Mouse (Mus musculus) testis, adult 10 weeks (tissue): ENCODE data around the gene Clic1. TPM values are rescaled to one million over a fixed set of nuclear protein-coding genes. Genes with fewer than 3 reads are reported as not detected.

Experiments
- polyA plus RNA-seq: library from polyadenylated mRNA; stranded (reverse); fragments of 350-450 nt; fragmentation: Illumina TruSeq; extraction: RNeasy Lipid Tissue Mini Kit (QIAGEN cat#74804); gene quantifications from one replicate; pipeline ENCODE4 v1.2.3, GENCODE M21; 2014; ENCODE audit warnings: low read depth, low replicate concordance

The Clic1 gene
- 10.5 TPM for polyA plus RNA-seq

GRCm38 (mm10) chr17:35049561-35050016, at the start of gene Clic1:
Clic1 (plus strand) TSS chr17:35049966.

GRCm38 (mm10) chr17:35000717-35001451, 48.9 kb upstream of the Clic1 start, which contains the start of gene Vars:
Vars (plus strand) TSS chr17:35000987.

GRCm38 (mm10) chr17:35016376-35016775, 33.4 kb upstream of the Clic1 start, which contains the start of gene Vwa7:
Vwa7 (plus strand) TSS chr17:35016579.

GRCm38 (mm10) chr17:35027277-35028068, 22.3 kb upstream of the Clic1 start, which contains the start of gene Sapcd1:
Sapcd1 (minus strand) TSS chr17:35028016.

GRCm38 (mm10) chr17:35046681-35047455, 2.9 kb upstream of the Clic1 start, which contains the start of gene Msh5:
Msh5 (minus strand) TSS chr17:35046745.

GRCm38 (mm10) chr17:35058911-35059892, 9.4 kb downstream of the Clic1 start, which contains the start of gene Ddah2:
Ddah2 (plus strand) TSS chr17:35059035.

GRCm38 (mm10) chr17:35064951-35065947, 15.5 kb downstream of the Clic1 start, which contains the start of gene Ly6g6c:
Ly6g6c (plus strand) TSS chr17:35065388.

GRCm38 (mm10) chr17:35066084-35066483, 16.3 kb downstream of the Clic1 start, which contains the start of gene Mpig6b:
Mpig6b (minus strand) TSS chr17:35066184.

GRCm38 (mm10) chr17:35076507-35077176, 26.9 kb downstream of the Clic1 start, which contains the start of gene Ly6g6e:
Ly6g6e (plus strand) TSS chr17:35076902.

GRCm38 (mm10) chr17:35077786-35078233, 28.0 kb downstream of the Clic1 start, which contains the start of gene Ly6g6d:
Ly6g6d (minus strand) TSS chr17:35078065.

GRCm38 (mm10) chr17:35085208-35085865, 35.6 kb downstream of the Clic1 start, which contains the start of gene Ly6g6f:
Ly6g6f (minus strand) TSS chr17:35085610.

GRCm38 (mm10) chr17:35088825-35089644, 39.3 kb downstream of the Clic1 start, which contains the start of gene Abhd16a:
Abhd16a (plus strand) TSS chr17:35089263.

GRCm38 (mm10) chr17:35108097-35108496, 58.3 kb downstream of the Clic1 start, which contains the start of gene Ly6g5c:
Ly6g5c (plus strand) TSS chr17:35108279.

